Mouse (Mus musculus) fibroblast of lung, adult 2 months (primary cell): ENCODE data around the gene Ppp1r35.

Source experiments
- DNase-seq: peaks from one replicate; pipeline ENCODE4 v3.0.0-alpha.2; 2011; ENCODE audit warnings: low read depth

Ppp1r35 gene

DNA sequence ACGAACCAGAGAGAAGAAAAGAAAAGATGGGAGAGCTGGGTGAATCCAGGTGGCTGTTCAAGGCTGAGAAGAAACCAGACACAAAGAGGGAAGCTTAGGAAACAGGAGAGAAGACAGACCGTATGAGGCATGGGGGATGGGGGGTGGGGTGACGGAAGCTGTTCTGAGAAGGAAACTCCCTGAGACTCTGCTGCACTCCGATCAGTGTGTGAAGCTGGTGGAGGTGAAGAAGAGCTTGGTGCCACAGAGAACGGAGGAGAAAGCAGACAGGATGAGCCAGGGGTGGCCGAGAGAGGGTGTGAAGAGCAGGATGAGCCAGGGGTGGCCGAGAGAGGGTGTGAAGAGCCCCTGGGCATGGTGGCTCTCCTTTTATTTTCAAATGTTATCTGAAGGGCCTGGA is 47.8 kb downstream of the Ppp1r35 start:
- DNase-seq: no peak

DNA sequence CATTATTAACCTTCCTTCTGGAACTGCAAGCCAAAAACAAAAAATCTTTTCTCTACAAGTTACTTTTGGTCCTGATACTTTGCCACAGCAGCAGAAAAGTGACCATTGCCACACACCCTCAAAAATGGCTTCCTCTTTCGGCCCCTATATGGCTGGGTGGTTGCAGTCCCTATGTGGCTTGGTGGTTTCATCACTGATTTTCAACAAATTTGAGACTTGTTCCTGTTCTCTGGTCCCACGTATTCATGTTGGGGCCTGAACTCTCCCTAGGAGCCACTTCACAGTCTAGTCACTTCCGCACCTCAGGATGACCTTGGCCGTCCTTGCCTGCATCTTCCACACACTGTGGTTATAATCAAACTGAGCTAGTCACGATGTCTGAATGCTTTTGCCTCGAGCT is 50.0 kb downstream of the Ppp1r35 start:
- DNase-seq: no peak
